Mouse (Mus musculus): Measurements from ENCODE around the gene Mga.
A peak's percentile ranks its signal among the peaks of the same experiment; 100 is the strongest.

Gene Mga

DNA sequence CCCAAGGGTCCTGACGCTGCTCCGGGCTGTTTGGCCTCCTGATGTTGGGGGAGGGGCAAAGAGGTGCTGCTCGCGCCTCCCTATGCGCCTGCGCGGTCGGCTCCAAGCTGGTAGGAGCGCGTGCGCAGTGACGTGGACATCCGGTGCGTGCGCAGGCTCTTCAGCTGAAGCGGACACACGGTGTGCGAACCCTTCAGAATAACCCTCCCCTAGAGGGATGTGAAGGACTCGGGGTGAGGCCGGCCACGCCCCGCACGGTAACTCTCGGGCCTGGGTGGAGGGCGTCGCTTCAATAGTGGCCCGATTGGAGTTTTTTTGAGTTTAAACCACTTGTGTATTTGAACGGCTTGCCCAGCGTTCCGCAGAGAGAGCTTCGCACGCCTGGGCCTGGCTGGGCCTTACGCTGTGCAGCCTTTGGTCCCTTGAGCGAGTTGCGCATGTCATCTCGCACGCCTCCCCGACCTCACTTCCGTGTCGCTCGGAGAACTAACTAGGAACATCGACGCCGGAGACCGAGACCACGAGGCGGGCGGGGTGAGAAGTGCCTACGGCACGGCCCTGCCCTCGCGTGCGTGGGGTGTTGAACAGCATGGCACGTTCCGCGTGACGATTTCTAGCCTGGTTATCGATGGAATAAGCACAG, at the start of gene Mga:
Mga (plus strand) TSS at position 139 of the 643 bp plus-strand sequence.
- DNase-seq: peak; percentile 97

- no peak for DNase-seq
Measured at GRCm38 (mm10) chr2:119853811-119854210, 43.2 kb upstream of the Mga start.

DNA sequence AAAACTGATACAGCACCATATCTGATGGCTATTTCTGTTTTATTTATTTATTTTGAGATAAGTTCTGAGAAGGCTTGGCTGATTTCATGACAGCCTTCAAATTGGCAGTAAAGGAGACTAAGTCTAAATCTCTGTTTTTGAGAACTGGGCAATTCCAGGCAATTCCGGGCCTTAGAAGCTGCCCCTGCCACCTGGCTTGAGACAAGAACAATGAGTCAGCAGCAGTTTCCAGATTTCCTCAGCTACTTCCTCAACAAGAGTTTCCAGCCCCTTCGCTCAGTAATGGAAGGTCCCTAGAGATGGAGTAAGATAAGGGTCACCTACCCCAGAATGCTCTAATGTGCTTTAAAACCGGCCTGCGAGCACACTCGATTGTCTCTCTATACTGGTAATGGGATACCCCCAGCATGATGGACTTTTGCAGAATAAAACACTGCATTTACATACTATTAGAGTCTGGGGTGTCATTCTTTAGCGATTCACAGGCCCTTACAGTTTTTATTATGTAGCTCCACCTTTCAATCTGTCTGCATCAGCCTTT, 41.6 kb upstream of the Mga start:
- DNase-seq: no peak

- DNase-seq: no peak
Measured at GRCm38 (mm10) chr2:119857341-119857740, 39.7 kb upstream of the Mga start.

DNA sequence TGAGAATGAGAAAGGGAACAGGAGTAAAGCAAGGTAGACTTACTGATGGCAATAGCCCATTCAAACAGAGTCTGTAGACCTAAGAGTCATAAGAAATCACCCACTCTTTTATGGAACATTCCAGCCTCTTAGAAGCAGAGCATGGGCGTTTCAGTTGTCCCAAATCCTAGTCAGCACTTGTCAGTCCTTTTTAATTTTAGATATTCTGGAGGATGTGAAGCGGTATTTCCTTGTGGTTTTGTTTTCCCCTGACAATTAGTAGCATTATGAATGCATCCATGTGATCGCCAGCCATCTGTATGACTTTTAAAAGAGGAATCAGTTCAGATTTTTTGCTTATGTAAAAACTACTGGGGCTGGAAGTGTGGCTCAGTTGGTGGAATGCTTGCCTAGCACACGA, 32.5 kb upstream of the Mga start:
- no peak for DNase-seq

DNA sequence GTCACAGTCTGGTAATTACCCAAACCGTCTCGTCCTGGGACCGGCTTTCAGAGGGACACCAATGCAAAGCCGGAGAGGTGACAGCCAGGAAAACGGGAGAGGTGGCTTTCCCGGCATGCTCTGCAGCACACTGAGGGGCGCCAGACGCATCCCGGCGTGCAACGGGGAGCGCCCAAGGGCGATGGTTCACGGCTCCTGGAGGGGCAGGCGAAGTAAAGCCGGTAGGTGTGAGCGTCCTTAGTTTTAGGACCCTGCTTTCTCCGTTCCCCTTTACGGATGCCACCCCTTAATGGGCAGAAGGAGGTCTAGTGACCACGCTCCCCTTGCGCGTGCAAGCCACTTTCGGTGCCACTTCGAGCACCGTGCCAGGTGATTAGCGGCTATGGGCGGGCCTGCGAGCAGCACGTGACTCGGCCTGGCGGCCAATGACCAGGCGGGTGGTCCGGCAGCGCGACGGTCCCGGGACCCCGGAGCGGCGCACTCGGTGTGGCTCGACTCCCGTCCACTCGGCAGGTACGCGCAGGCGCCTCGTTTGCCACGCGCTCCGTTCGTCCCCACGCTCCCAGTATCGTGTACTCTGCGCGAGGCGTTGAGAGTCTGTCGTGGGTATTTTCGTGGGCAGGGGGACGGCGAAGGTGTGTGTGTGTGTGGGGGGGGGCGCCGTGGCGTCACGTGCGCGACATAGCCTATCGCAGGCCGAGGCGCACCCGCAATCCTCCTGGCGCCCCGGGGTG, 24.5 kb upstream of the Mga start:
- peak; percentile 68 for DNase-seq

- DNase-seq: peak; percentile 87
Measured at GRCm38 (mm10) chr2:119873105-119873464, 23.9 kb upstream of the Mga start.

DNA sequence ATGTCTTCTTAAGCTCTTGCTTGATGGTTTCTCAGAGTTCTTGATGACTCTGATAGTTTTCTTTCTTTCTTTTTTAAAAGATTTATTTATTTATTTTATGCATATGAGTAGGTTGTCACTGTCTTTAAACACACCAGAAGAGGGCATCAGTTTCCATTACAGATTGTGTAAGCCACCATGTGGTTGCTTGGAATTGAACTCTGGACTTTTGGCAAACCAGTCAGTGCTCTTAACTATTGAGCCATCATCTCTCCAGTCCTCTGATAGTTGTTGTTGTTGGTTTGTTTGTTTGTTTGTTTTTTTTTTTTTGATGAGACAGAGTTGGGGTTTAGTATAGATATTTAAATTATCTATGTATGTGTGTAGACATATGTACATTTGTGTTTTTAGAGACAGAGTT, 21.0 kb upstream of the Mga start:
- no peak for DNase-seq

GRCm38 (mm10) chr2:119887201-119887600, 9.8 kb upstream of the Mga start:
- no peak for DNase-seq

DNA sequence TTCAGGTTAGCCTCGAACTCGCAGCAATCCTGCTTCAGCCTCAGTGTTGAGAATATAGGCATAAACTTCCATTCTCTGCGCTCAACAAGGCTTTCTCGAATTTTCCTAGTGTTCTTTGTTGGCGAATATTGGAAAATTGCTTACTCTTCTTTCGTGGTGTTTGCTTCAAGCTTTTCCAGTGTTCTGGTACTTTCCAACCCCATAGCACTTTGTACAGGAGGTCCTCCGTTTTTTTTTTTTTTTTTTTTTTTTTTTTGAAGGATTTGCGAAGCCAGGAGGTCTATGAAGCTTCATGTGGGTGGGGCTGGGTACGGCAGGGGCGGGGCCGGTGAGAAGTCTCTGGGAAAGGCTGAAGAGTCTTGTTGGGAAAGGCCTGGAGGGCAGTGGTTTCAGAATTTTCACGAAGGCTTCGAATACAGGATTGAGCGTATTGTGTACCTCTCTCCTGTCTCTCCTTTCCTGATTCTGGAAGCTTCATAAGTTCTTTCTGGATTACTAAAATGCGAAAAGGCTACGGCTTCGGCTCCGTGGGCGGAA, 407 bp upstream of the Mga start:
- no peak for DNase-seq

DNA sequence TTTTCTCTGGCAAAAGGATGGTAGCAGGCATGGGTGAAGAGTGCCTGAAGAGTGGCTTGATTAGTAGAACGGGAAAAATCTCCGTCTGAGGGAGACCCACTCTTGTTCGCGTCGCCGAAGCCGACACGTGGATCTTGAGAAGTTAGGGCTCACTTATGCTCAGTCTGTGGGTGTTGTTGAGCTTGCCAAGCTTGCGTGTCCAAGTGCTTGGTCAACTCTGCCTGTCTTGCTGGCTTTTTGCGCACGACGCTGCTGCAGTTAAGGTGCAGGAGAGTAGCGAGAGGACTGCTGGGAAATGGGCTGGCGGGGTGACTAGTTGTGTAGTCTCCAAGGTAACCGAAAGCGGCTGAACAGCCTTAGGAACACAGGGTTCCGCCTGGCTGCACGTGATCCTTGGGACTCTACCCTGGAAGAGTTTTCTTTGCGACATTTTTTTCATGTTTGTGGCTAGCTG, 1.1 kb downstream of the Mga start:
- peak in 1 of 2 experiments; percentile 57 for DNase-seq

- DNase-seq: no peak
Measured at GRCm38 (mm10) chr2:119916007-119916406, 19.0 kb downstream of the Mga start.

- DNase-seq: no peak
Measured at GRCm38 (mm10) chr2:119917631-119918369, 20.8 kb downstream of the Mga start.

DNA sequence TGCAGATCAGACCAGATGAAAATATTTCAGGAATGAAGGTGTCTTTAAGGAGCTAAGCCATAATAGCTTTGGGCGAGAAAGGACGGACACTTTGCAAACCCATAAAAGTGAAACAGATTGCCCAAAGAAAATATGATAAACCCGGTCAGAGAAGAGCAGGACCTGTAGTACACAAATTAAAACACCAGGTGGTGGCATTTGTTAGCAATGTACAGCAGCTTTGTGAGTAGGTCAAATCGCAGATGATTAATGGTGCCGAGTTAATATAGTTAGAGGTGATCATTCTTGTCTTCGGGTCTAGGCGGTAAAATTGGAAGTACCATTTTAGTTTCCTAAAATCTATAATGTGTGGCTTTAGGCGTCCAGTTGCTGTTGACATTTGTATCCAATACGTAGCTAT, 73.5 kb downstream of the Mga start:
- DNase-seq: peak; percentile 64 to 65

- no peak for DNase-seq
Measured at GRCm38 (mm10) chr2:119971316-119971715, 74.3 kb downstream of the Mga start.

GRCm38 (mm10) chr2:119971837-119972536, 75.0 kb downstream of the Mga start:
- peak; percentile 95 to 97 for DNase-seq

- no peak for DNase-seq
Measured at GRCm38 (mm10) chr2:119972537-119972879, 75.5 kb downstream of the Mga start, which contains the start of gene Mapkbp1. TSS of gene Mapkbp1 (plus strand) at chr2:119972699.

GRCm38 (mm10) chr2:119980343-119980986, 83.4 kb downstream of the Mga start:
- DNase-seq: no peak

DNA sequence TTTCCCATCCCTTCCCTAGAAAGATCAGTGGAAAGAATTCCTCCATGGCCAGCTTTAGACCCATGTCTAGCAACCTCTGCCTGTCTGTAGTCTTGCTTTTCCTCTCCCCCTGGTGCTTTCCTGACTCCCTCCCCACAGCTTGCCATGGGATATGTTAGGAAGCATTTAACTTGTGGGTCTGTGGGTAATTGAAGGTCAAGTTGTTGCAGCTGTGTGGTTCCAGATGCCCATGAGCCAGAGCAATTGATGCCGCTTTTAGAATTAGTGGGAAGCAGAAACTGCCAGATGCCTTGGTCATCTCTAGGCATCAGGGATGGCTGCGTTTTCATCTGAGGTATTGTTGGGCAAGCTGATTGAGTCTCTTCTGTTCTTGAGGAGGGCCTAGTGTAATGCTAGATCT, 84.6 kb downstream of the Mga start:
- no peak for DNase-seq

DNA sequence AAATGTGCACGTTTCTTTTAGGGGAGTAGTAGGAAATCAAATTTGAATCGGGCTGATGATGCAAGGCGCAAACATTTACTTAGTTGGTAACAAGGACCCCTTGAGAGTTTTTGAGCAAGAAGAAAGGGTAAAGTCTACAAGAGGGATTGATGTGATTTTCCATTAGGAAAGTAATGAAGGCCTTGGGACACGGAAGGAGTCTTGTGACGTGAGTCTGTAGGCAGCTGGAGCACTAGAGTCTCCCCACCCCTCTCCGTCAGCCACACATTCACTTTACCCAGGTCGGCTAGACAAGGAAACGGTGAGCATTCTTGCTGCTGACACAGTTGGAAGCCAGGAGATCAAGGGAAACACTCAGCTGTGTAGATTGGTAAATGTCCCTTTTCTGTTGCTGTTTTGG, 88.8 kb downstream of the Mga start:
- DNase-seq: no peak

DNA sequence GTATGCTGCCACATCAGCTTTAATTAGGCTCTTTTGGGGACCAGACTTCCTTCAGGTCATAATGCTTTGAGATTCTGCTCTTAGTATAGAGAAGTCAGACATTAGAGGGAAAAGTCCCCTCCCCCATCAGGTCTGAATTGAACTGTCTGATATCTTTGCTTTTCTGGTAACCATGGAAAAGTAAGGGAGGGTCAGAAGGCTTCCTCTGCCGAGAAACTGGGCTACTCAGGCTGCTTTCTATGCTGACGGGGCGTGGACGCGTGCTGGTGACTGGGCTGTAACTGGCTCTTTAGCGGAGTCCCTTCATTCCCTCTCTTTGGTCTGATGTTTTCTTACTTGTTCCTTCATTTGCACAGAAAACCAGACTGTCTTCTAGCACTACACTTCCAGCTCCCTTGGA, 89.3 kb downstream of the Mga start:
- no peak for DNase-seq

DNA sequence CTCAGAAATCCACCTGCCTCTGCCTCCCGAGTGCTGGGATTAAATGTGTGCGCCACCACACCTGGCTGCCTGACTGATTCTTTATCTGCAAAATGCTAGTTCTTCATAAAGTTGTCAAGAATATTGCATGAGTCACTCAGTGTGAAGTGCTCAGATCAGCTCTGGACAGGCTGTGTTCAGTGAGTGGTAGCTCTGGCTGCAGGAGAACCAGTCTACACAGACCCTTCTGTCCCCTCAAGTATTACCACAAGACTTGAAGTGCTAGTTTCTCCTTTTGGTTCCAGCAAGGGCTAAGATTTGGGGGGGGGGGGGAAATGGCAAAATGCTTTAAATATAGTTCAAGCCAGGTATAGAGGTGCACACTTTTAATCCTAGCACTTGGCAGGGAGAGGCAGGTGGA, 90.4 kb downstream of the Mga start:
- DNase-seq: no peak

All from B cell, adult 2 months (primary cell).